Mouse (Mus musculus) intestine, embryonic 14.5 days (tissue): ENCODE data around the gene Dspp. TPM values are rescaled to one million over a fixed set of nuclear protein-coding genes. Genes with fewer than 3 reads are reported as not detected.

Experiments
- ATAC-seq: fragments of 200-750 bp; cut with Nextera tagmentation; replicated peaks from 2 replicates; pipeline ENCODE4 v1.8.0; 2017; ENCODE audit warnings: low read depth, moderate number of reproducible peaks, moderate TSS enrichment, moderate library complexity; ENCODE audit not compliant: low FRiP score, low TSS enrichment
- DNase-seq: peaks from one replicate; pipeline ENCODE4 v3.0.0-alpha.2; 2018; ENCODE audit warnings: low spot score
- H3K27ac ChIP-seq: fragments of 300-500 bp; sonication (generic); 2 replicates; pipeline ENCODE4 v1.5.1; 2014; ENCODE audit warnings: low read depth, mild to moderate bottlenecking, control low read depth
- H3K27me3 ChIP-seq: fragments of 300-500 bp; sonication (generic); replicated peaks from 2 replicates; pipeline ENCODE4 v1.6.1; 2014; ENCODE audit warnings: low read length, control low read depth; ENCODE audit not compliant: control insufficient read depth, insufficient read depth
- H3K36me3 ChIP-seq: fragments of 300-500 bp; sonication (generic); 2 replicates; pipeline ENCODE4 v1.6.1; 2014; ENCODE audit warnings: low read length, control low read depth; ENCODE audit not compliant: control insufficient read depth, insufficient read depth
- H3K4me1 ChIP-seq: fragments of 300-500 bp; sonication (generic); replicated peaks from 2 replicates; pipeline ENCODE4 v1.6.1; 2014; ENCODE audit warnings: low read length, control low read depth, mixed read lengths; ENCODE audit not compliant: control insufficient read depth, insufficient read depth
- H3K4me2 ChIP-seq: fragments of 300-500 bp; sonication (generic); 2 replicates; pipeline ENCODE4 v1.6.1; 2014; ENCODE audit warnings: low read length
- H3K4me3 ChIP-seq: fragments of 300-500 bp; sonication (generic); 2 replicates; pipeline ENCODE4 v1.5.1; 2014; ENCODE audit warnings: low read depth, low read length, control low read depth, mixed read lengths
- H3K9ac ChIP-seq: fragments of 300-500 bp; sonication (generic); 2 replicates; pipeline ENCODE4 v1.6.1; 2014; ENCODE audit warnings: mild to moderate bottlenecking, low read length
- H3K9me3 ChIP-seq: fragments of 300-500 bp; sonication (generic); 2 replicates; pipeline ENCODE4 v1.6.1; 2016; ENCODE audit warnings: low read length, control low read depth; ENCODE audit not compliant: control insufficient read depth
- WGBS: fragments of 180-500 bp; shearing (Covaris S2); extraction: QIAGEN DNeasy Blood & Tissue Kit; methylation state at CpG from one replicate; pipeline ENCODE4 v1.1.7; 2014; 5-methylcytosine and 5-hydroxymethylcytosine counted together
- polyA plus RNA-seq: library from polyadenylated mRNA; unstranded; fragments of >200 nt; fragmentation: Nextera tagmentation; extraction: Ambion mirVana; gene quantifications from 2 replicates; pipeline ENCODE4 v1.2.1, GENCODE M21; 2014

Gene Dspp
- polyA plus RNA-seq, 1 experiment from 2014 or later, result not detected

- Histone ChIP-seq H3K9ac (no peak overlapping the region), H3K4me2 (no peak overlapping the region), H3K4me3 (no peak overlapping the region), H3K27ac (no peak overlapping the region), H3K36me3 (no peaks in the 10 kb centered on the region), H3K4me1 (no peaks in the 10 kb centered on the region), H3K9me3 (no peaks in the 10 kb centered on the region), H3K27me3 (no peaks in the 10 kb centered on the region)
- 86% methylated on average over 4 of the region's 4 CpGs for WGBS
- ATAC-seq, result no peak
- DNase-seq, result no peak
Observed at GRCm38 (mm10) chr5:104163536-104163935, 7.0 kb upstream of the Dspp start.

GRCm38 (mm10) chr5:104173094-104173493 is 2.6 kb downstream of the Dspp start:
- Histone ChIP-seq H3K9me3 (no peaks in the 10 kb centered on the region), H3K27me3 (no peaks in the 10 kb centered on the region), H3K4me2 (no peak overlapping the region), H3K4me3 (no peak overlapping the region), H3K9ac (no peak overlapping the region), H3K4me1 (no peaks in the 10 kb centered on the region), H3K36me3 (no peaks in the 10 kb centered on the region), H3K27ac (no peak overlapping the region)
- 83% methylated on average over 6 of the region's 6 CpGs for WGBS
- DNase-seq (no peak), ATAC-seq (no peak)

- Histone ChIP-seq H3K4me3 (no peak overlapping the region), H3K4me1 (no peaks in the 10 kb centered on the region), H3K27ac (no peak overlapping the region), H3K4me2 (no peak overlapping the region), H3K27me3 (no peaks in the 10 kb centered on the region), H3K36me3 (no peaks in the 10 kb centered on the region), H3K9me3 (peaks cover 5% of the 10 kb centered on the region; the same call in 1 of the 2 replicates), H3K9ac (no peak overlapping the region)
- DNase-seq, result no peak
- 82% methylated on average over 1 of the region's 1 CpGs for WGBS
- ATAC-seq, result no peak
Observed at GRCm38 (mm10) chr5:104183743-104184142, 13.2 kb downstream of the Dspp start.

GRCm38 (mm10) chr5:104187281-104187680 is 16.8 kb downstream of the Dspp start:
- 76% methylated on average over 3 of the region's 3 CpGs for WGBS
- Histone ChIP-seq H3K27me3 (no peaks in the 10 kb centered on the region), H3K27ac (no peak overlapping the region), H3K4me1 (no peaks in the 10 kb centered on the region), H3K9me3 (no peaks in the 10 kb centered on the region), H3K36me3 (no peaks in the 10 kb centered on the region), H3K4me3 (no peak overlapping the region), H3K4me2 (no peak overlapping the region), H3K9ac (no peak overlapping the region)
- ATAC-seq (no peak), DNase-seq (no peak)

- ATAC-seq (no peak), DNase-seq (no peak)
- H3K4me2 ChIP-seq, result no peak overlapping the region
- no peaks in the 10 kb centered on the region for H3K9me3 ChIP-seq
- no peaks in the 10 kb centered on the region for H3K4me1 ChIP-seq
- H3K27ac ChIP-seq, result no peak overlapping the region
- no peak overlapping the region for H3K9ac ChIP-seq
- WGBS, result 89% methylated on average over 1 of the region's 1 CpGs
- H3K36me3 ChIP-seq, result no peaks in the 10 kb centered on the region
- H3K27me3 ChIP-seq, result no peaks in the 10 kb centered on the region
- H3K4me3 ChIP-seq, result no peak overlapping the region
Observed at GRCm38 (mm10) chr5:104195086-104195485, 24.6 kb downstream of the Dspp start.

- Histone ChIP-seq H3K27me3 (no peaks in the 10 kb centered on the region), H3K4me3 (no peak overlapping the region), H3K9ac (no peak overlapping the region), H3K4me1 (no peaks in the 10 kb centered on the region), H3K4me2 (no peak overlapping the region), H3K36me3 (no peaks in the 10 kb centered on the region), H3K9me3 (no peaks in the 10 kb centered on the region), H3K27ac (no peak overlapping the region)
- 86% methylated on average over 12 of the region's 12 CpGs for WGBS
- no peak for ATAC-seq
- DNase-seq, result no peak
Observed at GRCm38 (mm10) chr5:104201153-104201950, 30.8 kb downstream of the Dspp start.

GRCm38 (mm10) chr5:104202351-104202750 is 31.8 kb downstream of the Dspp start, which contains the start of gene Dmp1:
TSS of gene Dmp1 (plus strand) at chr5:104202613.
- Histone ChIP-seq H3K27ac (no peak within 1 kb of the TSS), H3K4me1 (no peaks in the 10 kb centered on the region), H3K27me3 (no peaks in the 10 kb centered on the region), H3K9me3 (no peaks in the 10 kb centered on the region), H3K9ac (no peak within 1 kb of the TSS), H3K36me3 (no peaks in the 10 kb centered on the region), H3K4me3 (no peak within 1 kb of the TSS), H3K4me2 (no peak within 1 kb of the TSS)
- ATAC-seq (no peak), DNase-seq (no peak)
- WGBS, result 46% methylated on average over 5 of the region's 5 CpGs

GRCm38 (mm10) chr5:104212531-104212930 is 42.0 kb downstream of the Dspp start:
- Histone ChIP-seq H3K27me3 (no peaks in the 10 kb centered on the region), H3K36me3 (no peaks in the 10 kb centered on the region), H3K9me3 (no peaks in the 10 kb centered on the region), H3K27ac (no peak overlapping the region), H3K4me2 (no peak overlapping the region), H3K4me3 (no peak overlapping the region), H3K9ac (no peak overlapping the region), H3K4me1 (no peaks in the 10 kb centered on the region)
- no peak for DNase-seq
- ATAC-seq, result no peak
- WGBS, result 77% methylated on average over 11 of the region's 11 CpGs

GRCm38 (mm10) chr5:104218926-104219325 is 48.4 kb downstream of the Dspp start:
- Histone ChIP-seq H3K9ac (no peak overlapping the region), H3K9me3 (no peaks in the 10 kb centered on the region), H3K27ac (no peak overlapping the region), H3K4me1 (no peaks in the 10 kb centered on the region), H3K36me3 (no peaks in the 10 kb centered on the region), H3K27me3 (no peaks in the 10 kb centered on the region), H3K4me2 (no peak overlapping the region), H3K4me3 (no peak overlapping the region)
- DNase-seq (peak; percentile 66), ATAC-seq (no peak)
- WGBS, result 29% methylated on average over 5 of the region's 5 CpGs
